ENCODE assay signal across 31 mouse cellular contexts in the genomic region with DNA sequence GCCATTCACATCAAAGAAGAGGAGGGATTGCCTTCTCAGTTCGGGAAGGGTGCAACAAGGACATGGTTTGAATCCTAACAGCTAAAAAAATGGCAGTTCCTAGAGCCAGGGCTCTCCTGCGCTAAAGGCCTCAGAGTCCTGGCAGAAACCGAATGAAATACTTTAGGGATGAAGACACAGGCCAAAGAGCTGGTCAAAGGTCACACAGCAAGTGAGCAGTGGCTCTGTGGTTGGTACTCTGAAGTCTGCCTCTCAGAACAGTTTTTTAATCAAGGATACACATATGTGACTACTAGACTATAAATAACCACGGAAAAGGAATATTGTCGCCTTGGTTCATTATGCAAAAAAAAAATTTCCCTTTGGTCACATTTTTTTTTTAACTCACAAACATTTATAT. TPM values are rescaled to one million over a fixed set of nuclear protein-coding genes. Genes with fewer than 3 reads are reported as not detected.
A peak's percentile ranks its signal among the peaks of the same experiment; 100 is the strongest.
DNase-seq lines count a peak whose midpoint lies in the region; ATAC-seq and TF ChIP-seq lines count a peak whose summit lies in the region.
"Had no signal": no experiment of that assay in that cellular context is flagged by ENCODE, and none has a peak within 500 bp of the region (broad histone marks: within the 10 kb centered on the region; RNA-seq: fewer than 3 reads in every experiment).

No protein-coding gene starts in this region.

- H3K27me3 ChIP-seq in hindbrain, embryonic 10.5 days (ENCODE audit: insufficient read depth, poor library complexity, severe bottlenecking) = peaks cover 43% of the 10 kb centered on the region
- peaks cover 5% of the 10 kb centered on the region; the same call in 1 of the 2 replicates for H3K27me3 ChIP-seq in hindbrain, postnatal 0 days (ENCODE audit: insufficient read depth, low read length)
- H3K27me3 ChIP-seq in kidney, embryonic 14.5 days (ENCODE audit: control insufficient read depth, insufficient read depth, low read length) = peaks cover 35% of the 10 kb centered on the region

- H3K36me3 ChIP-seq in hindbrain, embryonic 10.5 days = no peaks in the 10 kb centered on the region
- H3K36me3 ChIP-seq in hindbrain, postnatal 0 days (ENCODE audit: insufficient read depth, low read length) = no peaks in the 10 kb centered on the region
- H3K36me3 ChIP-seq in kidney, embryonic 14.5 days (ENCODE audit: control insufficient read depth, insufficient read depth, low read length) = no peaks in the 10 kb centered on the region
- H3K36me3 ChIP-seq: heart, embryonic 13.5 days; hindbrain, embryonic 12.5 days; limb, embryonic 10.5 days; limb, embryonic 15.5 days; stomach, embryonic 15.5 days had no signal

- TF ChIP-seq CTCF in hindbrain, postnatal 0 days (IDR thresholded peaks at IDR 0.05; ENCODE audit: low read depth) = no peak

- no peak overlapping the region for H3K4me3 ChIP-seq in hindbrain, embryonic 10.5 days
- H3K4me3 ChIP-seq in hindbrain, postnatal 0 days (ENCODE audit: low read length) = no peak overlapping the region
- H3K4me3 ChIP-seq in kidney, embryonic 14.5 days (ENCODE audit: low read length) = no peak overlapping the region
- H3K4me3 ChIP-seq in brown adipose tissue, adult 24 weeks (ENCODE audit: insufficient read depth, low read depth, low read length) = no peak overlapping the region
- H3K4me3 ChIP-seq: erythroblast, embryonic 14.5 days; gastrocnemius, adult 2 months; heart, adult 2 months; limb, embryonic 15.5 days; stomach, embryonic 15.5 days had no signal

- H3K4me2 ChIP-seq in hindbrain, postnatal 0 days (ENCODE audit: low read depth, low read length) = no peak overlapping the region
- no peak overlapping the region for H3K4me2 ChIP-seq in kidney, embryonic 14.5 days (replicated peaks; ENCODE audit: low read depth, low read length)
- H3K4me2 ChIP-seq: limb, embryonic 15.5 days had no signal

- 7% methylated on average over 5 of the region's 5 CpGs for WGBS in hindbrain, embryonic 10.5 days
- 31% methylated on average over 5 of the region's 5 CpGs for WGBS in hindbrain, postnatal 0 days
- 39% methylated on average over 5 of the region's 5 CpGs for WGBS in kidney, embryonic 14.5 days

- H3K9ac ChIP-seq in hindbrain, postnatal 0 days (replicated peaks; ENCODE audit: low read length) = no peak overlapping the region
- no peak overlapping the region for H3K9ac ChIP-seq in kidney, embryonic 14.5 days (ENCODE audit: low read depth, low read length)
- H3K9ac ChIP-seq: heart, embryonic 13.5 days; hindbrain, embryonic 12.5 days; limb, embryonic 15.5 days; liver, embryonic 14.5 days; lung, embryonic 14.5 days; stomach, embryonic 15.5 days had no signal

- no peak for ATAC-seq in hindbrain, postnatal 0 days
- no peak for ATAC-seq in kidney, embryonic 14.5 days (ENCODE audit: low FRiP score, low TSS enrichment)
- ATAC-seq: CD4-positive, CD25-positive, alpha-beta regulatory T cell, adult 4 months; forebrain, embryonic 16.5 days had no signal

- H3K4me1 ChIP-seq in hindbrain, embryonic 10.5 days (replicated peaks) = peaks cover 42% of the 10 kb centered on the region
- peaks cover 4% of the 10 kb centered on the region for H3K4me1 ChIP-seq in hindbrain, postnatal 0 days (ENCODE audit: insufficient read depth, low read length)
- 0 out of 2 replicates have a peak, but pooled peaks cover 3% of the 10 kb centered on the region for H3K4me1 ChIP-seq in kidney, embryonic 14.5 days (ENCODE audit: control insufficient read depth, insufficient read depth, low read length)
- H3K4me1 ChIP-seq in brown adipose tissue, adult 24 weeks (ENCODE audit: control insufficient read depth, insufficient read depth, insufficient read length, low read length) = peaks cover 7% of the 10 kb centered on the region; the same call in 1 of the 2 replicates

- DNase-seq in hindbrain, embryonic 10.5 days (ENCODE audit: low spot score) = peak; percentile 33
- DNase-seq in hindbrain, postnatal 0 days (ENCODE audit: low spot score) = no peak
- peak; percentile 58 to 61 for DNase-seq in kidney, adult 8-10 months
- peak; percentile 36 for DNase-seq in kidney, postnatal 14 days
- DNase-seq in ovary, postnatal 10 days (ENCODE audit: low spot score) = no peak
- DNase-seq: cerebellum, adult 8-10 months; cerebellum, postnatal 25 days; gastrocnemius, adult 2 months; gastrocnemius, postnatal 36 days; heart, adult 2 months; heart, postnatal 14 days; layer of hippocampus, postnatal 36 days; lung, embryonic 14.5 days; lung, postnatal 14 days; midbrain, embryonic 14.5 days; retina, postnatal 1 day; right cerebral cortex, postnatal 14 days; thymus, adult 18-20 months; thymus, postnatal 36 days had no signal

- no peaks in the 10 kb centered on the region for H3K9me3 ChIP-seq in hindbrain, embryonic 10.5 days
- H3K9me3 ChIP-seq in hindbrain, postnatal 0 days (ENCODE audit: low read length) = no peaks in the 10 kb centered on the region
- no peaks in the 10 kb centered on the region for H3K9me3 ChIP-seq in kidney, embryonic 14.5 days (ENCODE audit: control insufficient read depth, low read length)
- H3K9me3 ChIP-seq: heart, embryonic 13.5 days; hindbrain, embryonic 12.5 days; limb, embryonic 10.5 days; limb, embryonic 15.5 days; stomach, embryonic 15.5 days had no signal

- H3K27ac ChIP-seq in hindbrain, embryonic 10.5 days = peak overlapping the region; percentile 29; the same call in 1 of the 2 replicates
- H3K27ac ChIP-seq in hindbrain, postnatal 0 days = no peak overlapping the region
- no peak overlapping the region for H3K27ac ChIP-seq in kidney, embryonic 14.5 days (ENCODE audit: low read depth, low read length)
- H3K27ac ChIP-seq in brown adipose tissue, adult 24 weeks (replicated peaks; ENCODE audit: low read depth, low read length) = peak overlapping the region; percentile 76
- H3K27ac ChIP-seq: gastrocnemius, adult 2 months; heart, adult 2 months; heart, embryonic 13.5 days; hindbrain, embryonic 12.5 days; kidney, postnatal 0 days; limb, embryonic 10.5 days; limb, embryonic 15.5 days; liver, embryonic 14.5 days; stomach, embryonic 15.5 days had no signal

RNA-seq across cellular contexts. Expression of gene Mast4, which starts 1.9 kb away (rescaled TPM):
- polyA plus RNA-seq in hindbrain, embryonic 10.5 days (2016; fragmentation: Nextera tagmentation; extraction: Ambion mirVana) = 19.3 and 20.9 TPM in 2 replicates
- 31.7 and 58.1 TPM in 2 replicates for total RNA-seq in hindbrain, postnatal 0 days (2014; rRNA removed)
- polyA plus RNA-seq in hindbrain, postnatal 0 days (2015; fragmentation: Nextera tagmentation; extraction: Ambion mirVana) = 17.9 and 23.5 TPM in 2 replicates
- 25.1 and 31.0 TPM in 2 replicates for polyA plus RNA-seq in kidney, embryonic 14.5 days (2014; fragmentation: Nextera tagmentation; extraction: Ambion mirVana)
- polyA plus RNA-seq in brown adipose tissue, adult 24 weeks (2012; ENCODE audit: insufficient read depth, insufficient read length, missing spikeins) = 3.7 and 5.9 TPM in 2 replicates

Comparison
In these comparisons a context has a peak if more than half of its experiments do, and no peak if none do; other contexts are left out.
1. DNase-seq: peak in hindbrain, embryonic 10.5 days (single experiment), kidney, adult 8-10 months (2 of 2) and kidney, postnatal 14 days (single experiment); none in hindbrain, postnatal 0 days (single experiment) and ovary, postnatal 10 days (single experiment).
2. H3K27ac ChIP-seq: peak in hindbrain, embryonic 10.5 days (single experiment) and brown adipose tissue, adult 24 weeks (single experiment); none in hindbrain, postnatal 0 days (single experiment) and kidney, embryonic 14.5 days (single experiment).